Mouse (Mus musculus) ES-Bruce4 (cell line): ENCODE measurements around the gene C5ar2. TPM values are rescaled to one million over a fixed set of nuclear protein-coding genes. Genes with fewer than 3 reads are reported as not detected.

ENCODE experiments used
- H3K27ac ChIP-seq: 2 replicates; pipeline ENCODE4 v1.5.1; 2012; ENCODE audit warnings: low read length, inconsistent platforms; ENCODE audit not compliant: insufficient read depth
- H3K27me3 ChIP-seq: 2 replicates; pipeline ENCODE4 v1.6.1; 2012; ENCODE audit warnings: mild to moderate bottlenecking, low read length, inconsistent platforms; ENCODE audit not compliant: control insufficient read depth, poor library complexity, insufficient read depth, severe bottlenecking
- H3K36me3 ChIP-seq: 2 replicates; pipeline ENCODE4 v1.6.1; 2012; ENCODE audit warnings: inconsistent platforms, mild to moderate bottlenecking, low read length, moderate library complexity; ENCODE audit not compliant: control insufficient read depth, poor library complexity, insufficient read depth, severe bottlenecking
- H3K4me1 ChIP-seq: one replicate; pipeline ENCODE4 v1.8.1; 2011; ENCODE audit warnings: low read length; ENCODE audit not compliant: control insufficient read depth, insufficient read depth
- H3K4me3 ChIP-seq: 2 replicates; pipeline ENCODE4 v1.5.1; 2011; ENCODE audit warnings: low read depth, mild to moderate bottlenecking, low read length
- H3K9ac ChIP-seq: 2 replicates; pipeline ENCODE4 v1.6.1; 2012; ENCODE audit warnings: low read depth, mild to moderate bottlenecking, inconsistent platforms; ENCODE audit not compliant: poor library complexity, severe bottlenecking
- H3K9me3 ChIP-seq: replicated peaks from 2 replicates; pipeline ENCODE4 v1.6.1; 2012; ENCODE audit warnings: mild to moderate bottlenecking, low read length, inconsistent platforms; ENCODE audit not compliant: control insufficient read depth, poor library complexity, insufficient read depth, severe bottlenecking
- CTCF ChIP-seq: IDR thresholded peaks from one replicate; pipeline ENCODE4 v1.8.1; 2011; ENCODE audit warnings: low read depth, low read length
- EP300 ChIP-seq: IDR thresholded peaks from 2 replicates; pipeline ENCODE4 v1.6.1; 2011; ENCODE audit warnings: low read depth, low read length; ENCODE audit not compliant: insufficient read depth
- POLR2A ChIP-seq: IDR thresholded peaks from one replicate; pipeline ENCODE4 v1.8.1; 2011; ENCODE audit warnings: low read length; ENCODE audit not compliant: insufficient read depth
- polyA plus RNA-seq: library from polyadenylated mRNA; stranded (reverse); fragments of >200 nt; gene quantifications from 2 replicates; pipeline ENCODE4 v1.2.4, GENCODE M21; 2011; ENCODE audit warnings: low read depth; ENCODE audit not compliant: missing spikeins, insufficient read depth, insufficient read length

Gene C5ar2
- not detected in 2 replicates for polyA plus RNA-seq

- Histone ChIP-seq H3K27ac (no peak within 1 kb of the TSS), H3K4me1 (no peaks in the 10 kb centered on the region), H3K36me3 (no peaks in the 10 kb centered on the region), H3K4me3 (no peak within 1 kb of the TSS), H3K9me3 (no peaks in the 10 kb centered on the region), H3K9ac (no peak within 1 kb of the TSS), H3K27me3 (no peaks in the 10 kb centered on the region)
- no peak for TF ChIP-seq CTCF
- no peak for TF ChIP-seq EP300
- no peak for TF ChIP-seq POLR2A
Measured at GRCm38 (mm10) chr7:16244067-16244466, at the start of gene C5ar2. C5ar2 (minus strand) TSS chr7:16244154.

GRCm38 (mm10) chr7:16287791-16288190, 43.8 kb upstream of the C5ar2 start:
- Histone ChIP-seq H3K9ac (no peak overlapping the region), H3K9me3 (no peaks in the 10 kb centered on the region), H3K27me3 (no peaks in the 10 kb centered on the region), H3K4me3 (no peak overlapping the region), H3K4me1 (peaks cover 2% of the 10 kb centered on the region), H3K36me3 (peaks cover 8% of the 10 kb centered on the region), H3K27ac (no peak overlapping the region)
- TF ChIP-seq POLR2A, result no peak
- TF ChIP-seq CTCF, result no peak
- TF ChIP-seq EP300, result no peak

- H3K4me1 ChIP-seq, result peaks cover 2% of the 10 kb centered on the region
- peak overlapping the region; percentile 90 for H3K9ac ChIP-seq
- H3K36me3 ChIP-seq, result peaks cover 12% of the 10 kb centered on the region
- H3K27me3 ChIP-seq, result no peaks in the 10 kb centered on the region
- peak overlapping the region; percentile 81 for H3K4me3 ChIP-seq
- TF ChIP-seq CTCF (no peak), EP300 (no peak)
- peak overlapping the region; percentile 37 for H3K27ac ChIP-seq
- no peaks in the 10 kb centered on the region for H3K9me3 ChIP-seq
Measured at GRCm38 (mm10) chr7:16287016-16287415, 43.1 kb upstream of the C5ar2 start.

GRCm38 (mm10) chr7:16286026-16286961, 42.3 kb upstream of the C5ar2 start, which contains the start of gene Ccdc9:
Ccdc9 (minus strand) TSS chr7:16286795.
- Histone ChIP-seq H3K27me3 (no peaks in the 10 kb centered on the region), H3K4me1 (peaks cover 2% of the 10 kb centered on the region), H3K4me3 (peak within 1 kb of the TSS; percentile 85), H3K9me3 (no peaks in the 10 kb centered on the region), H3K9ac (peak within 1 kb of the TSS; percentile 90), H3K36me3 (peaks cover 14% of the 10 kb centered on the region), H3K27ac (peak within 1 kb of the TSS; percentile 44)
- no peak for TF ChIP-seq POLR2A
- TF ChIP-seq CTCF, result no peak
- TF ChIP-seq EP300, result no peak

GRCm38 (mm10) chr7:16285450-16286025, 41.6 kb upstream of the C5ar2 start:
- no peaks in the 10 kb centered on the region for H3K27me3 ChIP-seq
- TF ChIP-seq POLR2A (no peak), EP300 (no peak), CTCF (no peak)
- peak overlapping the region; percentile 44 for H3K27ac ChIP-seq
- H3K9me3 ChIP-seq, result no peaks in the 10 kb centered on the region
- H3K36me3 ChIP-seq, result peaks cover 14% of the 10 kb centered on the region
- H3K9ac ChIP-seq, result peak overlapping the region; percentile 12; the same call in 1 of the 2 replicates
- H3K4me3 ChIP-seq, result peak overlapping the region; percentile 85
- peaks cover 2% of the 10 kb centered on the region for H3K4me1 ChIP-seq

- Histone ChIP-seq H3K27ac (no peak overlapping the region), H3K4me1 (peaks cover 2% of the 10 kb centered on the region), H3K36me3 (peaks cover 14% of the 10 kb centered on the region), H3K9ac (0 out of 2 replicates have a peak overlapping the region, but pooled peaks have one; percentile 14), H3K27me3 (no peaks in the 10 kb centered on the region), H3K9me3 (no peaks in the 10 kb centered on the region), H3K4me3 (peak overlapping the region; percentile 55)
- TF ChIP-seq EP300 (no peak), CTCF (no peak), POLR2A (no peak)
Measured at GRCm38 (mm10) chr7:16284904-16285303, 41.0 kb upstream of the C5ar2 start.
